Mouse (Mus musculus) C2C12 (cell line): ENCODE results near the gene Gm20481. TPM values are rescaled to one million over a fixed set of nuclear protein-coding genes. Genes with fewer than 3 reads are reported as not detected.

Source experiments
- H3K27me3 ChIP-seq: one replicate; pipeline ENCODE4 v1.6.1; 2011; ENCODE audit not compliant: control insufficient read depth, insufficient read depth, insufficient read length
- H3K36me3 ChIP-seq: one replicate; pipeline ENCODE4 v1.6.1; 2011; ENCODE audit not compliant: control insufficient read depth, insufficient read depth
- H3K4me3 ChIP-seq: one replicate; pipeline ENCODE4 v1.5.1; 2011; ENCODE audit warnings: mild to moderate bottlenecking, control low read depth; ENCODE audit not compliant: poor library complexity, insufficient read depth, severe bottlenecking
- H3K79me2 ChIP-seq: one replicate; pipeline ENCODE4 v1.6.1; 2011; ENCODE audit not compliant: control insufficient read depth, insufficient read depth
- H3K79me3 ChIP-seq: one replicate; pipeline ENCODE4 v1.6.1; 2011; ENCODE audit warnings: low read depth, control low read depth
- H3ac ChIP-seq: one replicate; pipeline ENCODE3; 2011; ENCODE audit warnings: low read depth; ENCODE audit not compliant: control insufficient read depth, insufficient read length
- CEBPB ChIP-seq: IDR thresholded peaks from one replicate; pipeline ENCODE4 v1.6.1; 2011; ENCODE audit warnings: low read depth, mild to moderate bottlenecking, control low read depth, moderate library complexity
- CTCF ChIP-seq: IDR thresholded peaks from one replicate; pipeline ENCODE4 v1.5.1; 2011; ENCODE audit not compliant: control insufficient read depth, insufficient read depth, insufficient read length
- FOSL1 ChIP-seq: IDR thresholded peaks from one replicate; pipeline ENCODE4 v1.8.0; 2011; ENCODE audit warnings: mild to moderate bottlenecking, low read length; ENCODE audit not compliant: poor library complexity, insufficient read depth, severe bottlenecking
- MAX ChIP-seq: IDR thresholded peaks from one replicate; pipeline ENCODE4 v1.6.1; 2011; ENCODE audit warnings: mild to moderate bottlenecking, control low read depth
- MYOD1 ChIP-seq: IDR thresholded peaks from one replicate; pipeline ENCODE4 v1.6.1; 2011; ENCODE audit warnings: low read depth; ENCODE audit not compliant: control insufficient read depth, insufficient read length
- MYOG ChIP-seq: IDR thresholded peaks from one replicate; pipeline ENCODE4 v1.6.1; 2011; ENCODE audit not compliant: control insufficient read depth, insufficient read length; ENCODE audit errors: extremely low read depth
- USF1 ChIP-seq: IDR thresholded peaks from one replicate; pipeline ENCODE4 v1.6.1; 2011; ENCODE audit warnings: low read depth, mild to moderate bottlenecking, control low read depth, moderate library complexity
- polyA plus RNA-seq: library from polyadenylated mRNA; unstranded; fragments of >200 nt; fragmentation: generic; extraction: Trizol; gene quantifications from one replicate; pipeline ENCODE4 v1.2.1, GENCODE M21; 2012; ENCODE audit warnings: missing spikeins

Gene Gm20481
- polyA plus RNA-seq, 1 experiment: not detected

DNA sequence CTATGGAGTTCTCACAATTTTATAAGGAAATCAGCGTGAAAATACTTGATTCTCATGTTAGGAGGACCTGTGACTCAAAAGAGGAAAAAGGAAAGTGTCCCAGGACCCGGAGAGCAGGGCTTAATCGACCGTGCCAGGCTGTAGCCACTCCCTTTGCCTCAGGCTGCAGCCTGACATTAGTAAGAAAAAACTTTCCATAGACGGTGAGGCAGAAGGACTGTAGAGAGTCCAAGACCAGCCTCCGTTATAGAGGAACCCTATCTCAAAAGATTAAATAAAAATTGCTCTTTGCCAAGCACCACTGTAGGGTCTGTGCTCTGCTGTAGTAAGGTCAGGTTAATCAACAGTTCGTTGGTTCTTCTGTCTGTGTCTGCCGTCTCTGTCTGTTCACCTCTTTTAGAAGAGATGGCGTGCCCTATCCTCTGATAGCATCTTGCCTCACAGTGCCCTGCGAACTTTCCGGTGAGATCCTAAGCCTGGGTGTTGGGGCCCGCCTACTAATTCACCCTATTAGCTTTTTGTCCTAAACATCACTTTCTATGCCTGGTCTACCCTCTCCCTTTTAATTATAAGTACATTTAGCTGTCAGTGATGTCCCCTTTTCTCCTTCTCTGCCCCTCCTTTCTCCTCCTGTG lies 9.7 kb upstream of the Gm20481 start:
- no peaks in the 10 kb centered on the region for H3K79me2 ChIP-seq
- peak overlapping the region; percentile 34 for H3K4me3 ChIP-seq
- H3K79me3 ChIP-seq: no peaks in the 10 kb centered on the region
- H3K36me3 ChIP-seq: no peaks in the 10 kb centered on the region
- H3K27me3 ChIP-seq: no peaks in the 10 kb centered on the region
- H3ac ChIP-seq: peak overlapping the region; percentile 92
- no peak for TF ChIP-seq CTCF
- TF ChIP-seq USF1: no peak
- TF ChIP-seq MYOD1: no peak
- TF ChIP-seq FOSL1: no peak
- no peak for TF ChIP-seq MYOG
- no peak for TF ChIP-seq CEBPB
- no peak for TF ChIP-seq MAX

DNA sequence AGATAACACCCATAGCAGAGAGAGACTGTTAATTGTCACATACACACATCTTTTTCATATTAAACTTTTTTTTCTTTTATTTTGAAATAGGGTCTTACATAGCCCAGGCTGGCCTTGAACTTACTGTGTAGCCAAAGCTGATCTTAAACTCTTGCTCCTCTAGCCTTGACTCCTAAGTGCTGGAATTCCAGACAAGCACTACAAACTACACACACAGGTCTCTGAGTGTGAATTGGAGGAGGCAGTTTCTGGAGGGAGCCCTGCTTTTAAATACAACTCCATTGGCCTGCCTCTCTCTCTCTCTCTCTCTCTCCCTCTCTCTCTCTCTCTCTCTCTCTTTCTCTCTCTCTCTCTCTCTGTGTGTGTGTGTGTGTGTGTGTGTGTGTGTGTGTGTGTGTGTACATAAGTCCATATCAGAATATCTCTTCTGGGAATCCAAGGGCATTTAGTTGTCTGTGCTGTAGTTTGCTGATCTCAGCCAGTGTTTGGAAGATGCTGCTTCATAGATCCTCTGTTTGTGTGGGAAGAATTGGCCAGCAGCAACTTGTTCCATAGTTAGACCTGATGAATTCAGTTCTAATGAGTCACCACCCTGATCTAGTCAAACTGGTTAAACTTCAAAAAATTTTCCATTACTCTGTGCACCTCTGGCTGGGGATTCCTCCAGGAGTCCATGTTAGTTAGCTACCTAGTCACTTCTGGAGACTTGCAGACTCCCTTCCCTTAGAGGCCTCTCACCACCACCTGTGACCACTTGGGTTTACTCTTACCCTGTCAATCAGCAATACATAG lies 8.8 kb upstream of the Gm20481 start:
- H3ac ChIP-seq: no peak overlapping the region
- no peaks in the 10 kb centered on the region for H3K27me3 ChIP-seq
- no peaks in the 10 kb centered on the region for H3K36me3 ChIP-seq
- no peaks in the 10 kb centered on the region for H3K79me2 ChIP-seq
- TF ChIP-seq MAX (no peak), CTCF (no peak), FOSL1 (no peak), CEBPB (no peak), USF1 (no peak), MYOG (no peak), MYOD1 (no peak)
- no peak overlapping the region for H3K4me3 ChIP-seq
- no peaks in the 10 kb centered on the region for H3K79me3 ChIP-seq

GRCm38 (mm10) chr17:34962125-34962524 lies 7.6 kb upstream of the Gm20481 start:
- Histone ChIP-seq H3K79me3 (no peaks in the 10 kb centered on the region), H3ac (no peak overlapping the region), H3K4me3 (no peak overlapping the region), H3K79me2 (no peaks in the 10 kb centered on the region), H3K36me3 (no peaks in the 10 kb centered on the region), H3K27me3 (no peaks in the 10 kb centered on the region)
- TF ChIP-seq MYOG (no peak), FOSL1 (no peak), CTCF (no peak), MYOD1 (no peak), CEBPB (no peak), MAX (no peak), USF1 (no peak)

DNA sequence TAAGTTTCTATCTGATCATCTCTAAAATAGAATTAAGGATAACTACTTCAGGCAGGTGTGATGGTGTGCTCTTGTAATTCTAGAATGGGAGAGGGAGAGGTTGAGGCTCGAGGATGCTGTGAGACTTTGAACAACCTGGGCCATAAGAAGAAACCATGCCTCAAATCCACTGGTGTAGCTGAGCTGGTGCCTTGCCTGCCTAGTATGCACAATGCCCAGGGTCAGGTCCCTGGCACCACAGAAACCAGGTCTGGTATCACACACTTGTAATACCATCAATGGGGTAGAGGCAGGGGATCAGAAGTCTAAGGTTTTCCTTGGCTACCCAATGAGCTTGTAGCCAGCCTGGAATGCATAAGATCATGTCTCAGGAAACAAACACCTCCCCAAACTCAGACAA lies 6.9 kb upstream of the Gm20481 start:
- Histone ChIP-seq H3K27me3 (no peaks in the 10 kb centered on the region), H3K79me2 (no peaks in the 10 kb centered on the region), H3K4me3 (no peak overlapping the region), H3K36me3 (no peaks in the 10 kb centered on the region), H3K79me3 (no peaks in the 10 kb centered on the region), H3ac (no peak overlapping the region)
- TF ChIP-seq CTCF (no peak), MYOD1 (no peak), MAX (no peak), USF1 (no peak), MYOG (no peak), CEBPB (no peak), FOSL1 (no peak)

GRCm38 (mm10) chr17:34964640-34965049 lies 5.1 kb upstream of the Gm20481 start:
- TF ChIP-seq FOSL1: no peak
- no peak for TF ChIP-seq MYOG
- no peak for TF ChIP-seq CEBPB
- no peak for TF ChIP-seq MYOD1
- TF ChIP-seq USF1: no peak
- no peak for TF ChIP-seq CTCF
- TF ChIP-seq MAX: no peak
- Histone ChIP-seq H3K27me3 (no peaks in the 10 kb centered on the region), H3K4me3 (no peak overlapping the region), H3K79me2 (no peaks in the 10 kb centered on the region), H3K36me3 (no peaks in the 10 kb centered on the region), H3K79me3 (no peaks in the 10 kb centered on the region), H3ac (no peak overlapping the region)
